Mouse (Mus musculus) cerebellum, adult 11-12 months (tissue): Measurements from ENCODE around the gene Triml1.

ENCODE experiments used
- DNase-seq: peaks from one replicate; pipeline ENCODE4 v3.0.0; 2022

Triml1 gene

DNA sequence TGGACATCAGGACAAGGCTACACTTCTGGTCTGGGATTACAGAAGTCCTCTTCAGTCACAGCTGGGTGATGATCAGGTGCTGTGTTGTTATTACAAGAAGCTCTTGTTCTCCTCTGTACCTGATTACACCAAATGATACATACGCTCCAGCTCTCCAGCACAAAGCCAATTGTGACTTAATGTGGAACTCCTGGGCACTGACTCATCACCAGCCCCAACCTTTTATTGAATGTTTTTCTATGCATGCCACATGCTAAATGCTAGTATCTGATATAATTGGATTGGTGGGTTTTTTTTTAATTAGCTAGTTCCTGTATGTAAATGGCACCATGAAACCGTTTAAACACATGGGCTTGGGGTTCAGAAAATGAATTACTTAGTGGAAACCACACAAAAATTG, at the start of gene Triml1:
Gene Triml1, minus strand, starts transcription at position 101 of the 400 bp plus-strand sequence.
- DNase-seq, result no peak

DNA sequence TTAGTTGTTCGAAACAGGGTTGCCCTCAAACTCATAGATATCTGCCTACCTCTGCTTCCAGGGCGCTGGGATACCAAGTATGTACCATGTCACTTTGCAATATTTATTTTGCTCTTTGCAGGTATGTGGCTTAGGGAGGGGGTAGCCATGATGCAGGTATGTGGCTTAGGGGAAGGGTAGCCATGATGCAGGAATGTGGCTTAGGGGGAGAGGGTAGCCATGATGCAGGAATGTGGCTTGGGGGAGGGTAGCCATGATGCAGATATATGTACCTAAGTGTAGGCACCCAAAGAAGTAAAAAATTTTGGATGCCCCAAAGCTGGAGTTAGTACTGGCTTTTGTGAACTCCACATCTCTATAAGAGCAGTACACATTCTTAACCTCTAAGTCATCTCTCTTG, 41.0 kb upstream of the Triml1 start:
- no peak for DNase-seq

DNA sequence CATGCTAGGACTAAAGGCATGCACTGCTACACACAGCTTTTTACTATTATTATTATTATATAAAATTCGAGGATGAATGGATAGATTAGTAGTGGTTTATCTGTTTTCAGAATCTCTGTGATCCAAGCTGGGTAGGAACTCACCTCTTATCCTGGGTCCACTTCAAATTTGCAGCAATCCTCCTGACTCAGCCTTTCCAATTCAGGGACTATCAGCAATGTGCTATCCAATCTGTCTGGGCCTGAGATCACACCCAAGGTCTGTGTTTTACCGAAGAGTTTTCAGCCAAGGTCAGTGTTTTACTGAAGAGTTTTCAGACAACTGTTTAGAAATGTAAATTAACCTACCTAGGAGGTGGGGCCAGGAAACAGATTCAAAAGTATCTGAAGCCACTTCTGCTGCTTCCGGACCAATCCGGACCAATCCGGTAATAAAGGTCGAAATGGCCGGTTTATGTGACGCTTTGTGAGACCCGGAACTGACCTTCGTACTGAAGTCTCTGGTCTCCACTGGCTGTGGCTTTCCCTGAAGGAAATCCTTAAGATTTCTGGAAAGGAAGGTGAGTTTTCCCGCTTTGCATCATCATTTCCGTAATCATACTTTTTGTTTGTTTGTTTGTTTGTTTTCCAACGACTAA, 38.9 kb upstream of the Triml1 start, which contains the start of gene Triml2:
Gene Triml2, plus strand, starts transcription at position 488 of the 637 bp plus-strand sequence.
- no peak for DNase-seq

DNA sequence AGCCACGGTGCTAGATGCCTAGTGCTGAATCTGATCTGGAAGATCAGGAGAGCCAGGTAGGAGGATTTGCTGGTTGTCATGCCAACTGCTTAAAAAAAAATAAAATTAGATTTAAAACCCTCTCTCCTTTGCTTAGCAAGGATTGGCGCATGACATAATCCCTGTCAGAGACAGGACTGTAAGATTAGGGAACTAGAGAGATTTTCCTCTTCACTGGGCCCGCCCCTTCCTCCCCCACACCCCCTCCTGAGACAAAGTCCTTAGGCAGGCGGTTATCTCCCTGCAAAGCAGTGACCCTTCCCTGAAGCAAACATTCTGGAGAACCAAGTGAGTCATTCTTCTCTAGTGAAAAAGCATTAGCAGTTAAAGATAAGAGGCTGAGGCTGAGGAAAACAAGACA, 37.9 kb upstream of the Triml1 start:
- DNase-seq, result no peak

DNA sequence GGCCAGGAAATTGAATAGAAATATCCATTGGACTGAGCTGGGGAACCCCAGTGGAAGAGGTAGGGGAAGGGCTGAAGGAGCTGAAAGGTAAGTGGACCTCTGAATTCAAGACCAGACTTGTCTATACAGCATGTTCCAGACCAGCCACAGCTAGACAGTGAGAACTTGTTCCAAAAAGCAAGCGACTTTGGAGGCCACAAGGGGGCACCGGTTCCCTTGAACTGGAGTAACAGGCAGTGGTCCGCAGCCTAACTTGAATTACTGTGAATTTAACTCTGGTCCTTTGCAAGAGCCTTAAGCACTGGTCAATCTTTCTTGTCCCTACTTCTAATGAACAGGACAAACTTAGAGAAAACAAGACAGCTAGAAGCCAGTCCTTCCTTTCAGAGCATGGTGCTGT, 37.0 kb upstream of the Triml1 start:
- no peak for DNase-seq

DNA sequence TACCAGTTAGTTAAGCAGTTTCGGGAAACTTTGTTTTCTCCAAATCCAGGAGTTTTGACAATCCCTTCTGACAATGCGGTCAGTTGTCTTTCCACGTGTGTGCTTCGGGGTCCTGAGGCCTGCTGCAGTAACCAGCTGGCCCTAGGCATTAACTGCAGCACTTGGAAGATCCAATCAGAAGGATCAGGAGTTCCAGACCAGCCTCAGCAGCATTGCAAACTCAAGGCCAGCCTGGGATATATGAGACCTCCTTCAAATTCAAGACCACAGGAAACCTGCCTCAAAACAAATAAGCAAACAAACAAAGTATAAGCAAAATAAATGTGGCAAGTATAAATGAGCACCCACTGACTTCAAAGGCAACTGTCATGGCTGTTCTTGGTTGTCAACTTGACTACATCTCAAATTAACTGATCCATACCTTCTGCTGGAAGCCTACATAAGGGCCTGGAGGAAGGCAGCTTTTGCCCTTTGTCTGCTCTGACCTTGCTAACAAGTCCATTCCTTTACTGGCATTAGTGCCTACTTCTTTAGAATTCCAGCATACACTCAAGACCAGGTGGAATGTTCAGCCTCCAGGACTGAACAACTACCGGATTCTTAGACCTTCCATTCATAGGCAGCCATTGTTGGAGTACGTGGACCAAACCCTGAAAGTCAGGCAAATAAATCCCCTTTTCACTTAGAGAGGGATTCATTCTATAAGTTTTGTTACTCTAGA, 35.6 kb upstream of the Triml1 start:
- DNase-seq, result no peak

DNA sequence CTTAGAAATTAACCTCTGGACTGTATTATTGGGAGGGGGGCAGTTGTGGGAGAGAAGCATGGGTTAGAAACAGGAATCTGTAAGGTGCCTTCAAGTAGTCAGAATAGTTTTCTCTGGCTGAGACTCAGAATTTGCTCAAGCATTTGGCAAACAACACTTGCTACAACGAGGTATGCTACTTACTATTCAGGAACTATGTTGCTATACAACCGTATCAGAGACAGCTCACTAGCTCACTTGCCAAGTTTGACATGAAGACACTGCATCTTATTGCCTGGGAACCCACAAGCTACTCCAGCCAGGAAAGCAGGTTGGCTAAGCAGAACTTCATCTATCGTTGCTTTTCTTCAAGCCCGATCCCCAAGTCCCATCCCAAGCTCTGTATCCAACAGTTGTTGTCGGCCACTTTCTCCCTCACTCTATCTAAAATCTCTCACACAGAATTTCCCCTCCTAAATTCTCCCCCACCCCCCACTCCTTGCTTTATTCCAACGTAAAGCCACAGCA, 28.0 kb upstream of the Triml1 start:
- DNase-seq, result no peak

DNA sequence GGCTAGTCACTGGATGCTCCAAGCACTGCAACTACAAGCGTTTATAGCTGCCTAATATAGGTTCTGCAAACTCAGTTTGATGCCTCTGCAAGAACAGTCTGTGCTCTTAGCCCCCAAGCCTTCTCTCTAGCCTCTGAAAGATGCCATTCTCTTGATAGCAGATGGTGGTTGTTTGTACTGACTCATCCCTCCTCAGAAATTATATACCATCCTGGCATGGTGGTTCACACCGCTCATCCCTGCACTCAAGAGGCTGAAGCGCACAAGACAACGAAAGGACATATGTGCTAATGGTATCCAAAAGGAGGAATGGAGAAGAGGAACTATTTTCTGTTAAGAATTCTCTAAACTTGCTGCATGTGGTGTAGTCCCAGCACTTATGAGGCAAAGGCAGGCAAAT, 26.8 kb upstream of the Triml1 start:
- DNase-seq, result no peak

DNA sequence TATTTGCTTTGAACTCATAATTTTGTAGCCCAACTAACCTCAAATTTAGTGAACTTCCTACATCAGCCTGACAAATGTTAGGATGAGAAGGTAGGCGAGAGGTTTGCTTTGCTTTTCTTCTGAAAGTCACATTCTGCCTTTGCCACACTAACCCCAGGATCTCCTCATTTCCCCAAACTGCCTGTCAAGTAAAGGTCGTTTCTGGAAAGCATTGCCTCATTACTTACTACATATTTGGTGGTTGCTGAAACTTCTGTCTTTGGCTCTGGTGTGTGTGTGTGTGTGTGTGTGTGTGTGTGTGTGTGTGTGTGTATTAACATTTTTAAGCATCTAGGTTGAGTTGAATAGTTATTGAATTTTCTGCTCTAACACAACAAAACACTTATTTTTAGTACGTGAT, 23.2 kb upstream of the Triml1 start:
- no peak for DNase-seq

DNA sequence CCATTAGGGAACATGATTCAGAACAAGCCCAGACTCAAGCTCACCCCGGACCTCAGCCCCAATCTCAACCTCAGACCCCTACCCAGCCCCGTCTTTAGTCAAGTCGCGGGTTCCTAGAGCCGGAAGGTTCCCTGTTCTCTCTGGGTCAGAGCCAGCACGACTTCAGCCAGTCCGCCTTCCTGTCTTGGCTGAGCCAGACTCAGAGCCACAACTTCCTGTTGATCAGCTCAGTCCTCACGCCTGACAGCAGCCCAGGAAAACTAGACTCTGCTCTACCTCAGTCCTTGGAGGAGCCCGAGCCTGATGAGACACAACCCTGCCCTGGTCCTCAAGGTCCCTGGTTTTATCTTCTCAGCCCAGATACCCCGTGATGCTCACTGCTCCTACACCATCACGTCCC, 22.0 kb upstream of the Triml1 start:
- DNase-seq, result no peak

DNA sequence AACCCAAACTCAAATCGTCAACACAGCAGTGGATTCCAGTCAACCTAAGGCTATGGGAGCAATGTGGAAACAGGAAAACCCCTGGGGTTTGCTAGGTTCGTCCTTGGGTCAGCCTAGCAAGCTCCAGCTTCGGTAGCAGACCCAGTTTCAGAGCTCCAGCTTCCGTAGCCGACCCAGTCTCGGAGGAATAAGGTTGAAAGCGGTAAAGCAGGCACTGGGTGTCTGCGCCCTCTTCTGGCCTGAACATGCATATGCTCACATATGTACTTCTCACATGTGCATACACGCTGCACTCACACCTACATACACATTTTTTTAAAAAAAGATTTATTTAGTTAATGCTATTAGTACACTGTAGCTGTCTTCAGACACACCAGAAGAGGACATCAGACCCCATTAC, 8.0 kb upstream of the Triml1 start:
- no peak for DNase-seq

DNA sequence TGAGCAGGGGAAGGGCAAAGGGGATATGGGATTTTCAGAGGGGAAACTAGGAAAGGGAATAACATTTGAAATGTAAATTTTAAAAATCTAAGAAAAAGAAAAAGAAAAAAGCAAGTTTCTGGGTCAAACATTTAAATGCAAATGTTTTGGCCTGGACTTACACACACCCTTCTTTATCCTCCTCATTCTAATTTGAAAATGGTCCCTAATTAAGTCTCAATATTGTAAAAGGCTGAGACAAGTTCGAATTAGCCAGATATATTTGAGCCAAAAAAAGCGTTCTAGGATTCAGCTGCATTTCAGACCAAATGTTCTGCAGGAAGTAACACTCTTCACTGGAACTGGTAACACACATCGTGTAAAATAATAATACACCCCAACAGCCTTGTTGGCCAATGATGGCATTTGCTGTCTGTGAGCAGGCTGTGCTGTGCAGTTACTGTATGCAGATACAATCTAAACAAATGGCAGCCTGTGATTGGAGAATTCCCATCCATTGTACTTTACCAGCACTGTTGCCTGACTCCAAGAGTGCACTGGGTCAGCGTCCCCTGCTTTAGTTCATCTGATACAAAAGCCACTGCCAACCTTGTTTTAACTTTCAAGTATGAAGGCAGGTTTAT, 30.0 kb downstream of the Triml1 start:
- DNase-seq, result no peak
